Mouse (Mus musculus) lung, postnatal 0 days (tissue): ENCODE results near the gene Cavin3.

ENCODE experiments used
- CTCF ChIP-seq: IDR thresholded peaks from 2 replicates; pipeline ENCODE4 v1.5.1; 2016; ENCODE audit warnings: antibody characterized with exemption, mild to moderate bottlenecking
- EP300 ChIP-seq: IDR thresholded peaks from 2 replicates; pipeline ENCODE4 v1.6.1; 2016; ENCODE audit warnings: antibody characterized with exemption, mild to moderate bottlenecking, control low read depth

DNA sequence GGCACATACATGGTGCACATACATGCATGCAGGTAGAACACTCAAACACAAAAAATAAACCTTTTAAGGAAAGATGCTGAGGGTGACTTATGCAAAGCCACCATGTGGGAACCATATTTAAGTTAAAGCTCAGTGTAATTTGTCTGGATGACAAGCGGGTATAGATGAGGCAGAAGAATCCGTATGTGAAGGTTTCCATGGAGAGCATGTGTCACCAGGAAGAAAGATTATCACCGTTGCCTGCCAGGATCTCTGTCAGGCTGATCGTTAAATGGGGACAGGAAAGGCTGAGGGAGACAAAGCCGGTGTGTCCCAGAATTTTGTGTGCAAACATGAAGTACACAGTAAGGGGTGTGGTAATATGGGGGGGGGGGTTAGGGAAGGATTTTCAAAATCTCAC lies 32.5 kb upstream of the Cavin3 start:
- TF ChIP-seq CTCF (no peak), EP300 (no peak)
